Mouse (Mus musculus) frontal cortex, postnatal 10 days (tissue): Measurements from ENCODE around the gene Smad3.

Source experiments
- DNase-seq, 2 experiments: peaks; one replicate each; pipeline ENCODE4 v3.0.0; 2022; ENCODE audit warnings: low spot score in 2 of 2, mixed read lengths in 1 of 2

The Smad3 gene

GRCm38 (mm10) chr9:63701258-63701956 is 56.4 kb downstream of the Smad3 start:
- no peak for DNase-seq

- DNase-seq = no peak
These were observed 58.6 kb downstream of the Smad3 start for GRCm38 (mm10) chr9:63699145-63699544.

- no peak for DNase-seq
These were observed 59.3 kb downstream of the Smad3 start for GRCm38 (mm10) chr9:63698320-63699045.

- no peak for DNase-seq
These were observed 60.2 kb downstream of the Smad3 start for GRCm38 (mm10) chr9:63697606-63698005.

DNA sequence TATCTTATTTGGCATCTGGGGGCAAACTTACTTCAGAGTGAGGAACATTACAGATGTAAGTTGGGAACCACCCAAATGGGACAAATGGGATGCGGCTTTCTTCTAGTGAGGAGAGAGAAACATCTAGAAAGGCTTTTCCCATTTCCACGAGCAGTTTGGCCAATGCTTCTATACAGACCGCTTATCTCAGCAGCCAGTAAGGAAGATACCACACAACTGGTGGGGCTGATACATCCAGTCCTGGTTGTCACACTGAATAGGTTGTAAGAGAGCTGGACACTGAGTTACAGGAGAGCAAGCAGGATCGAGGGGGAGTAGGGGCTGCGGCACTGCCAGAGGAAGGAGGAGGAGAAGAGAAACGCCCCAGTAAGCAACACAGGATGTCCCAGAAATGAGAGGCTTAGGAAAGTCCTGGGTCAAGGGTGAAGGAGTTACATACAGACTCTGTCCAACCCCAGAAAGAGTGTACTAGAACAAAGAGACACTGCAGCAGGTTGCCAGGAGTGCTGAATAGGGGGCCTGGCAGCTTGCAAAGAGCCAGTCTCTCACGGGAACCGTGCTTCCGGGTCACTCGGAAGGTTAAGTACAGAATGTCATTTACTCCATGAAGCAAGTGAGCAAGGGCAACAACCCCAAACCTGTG is 61.2 kb downstream of the Smad3 start:
- DNase-seq = no peak

GRCm38 (mm10) chr9:63691960-63692359 is 65.8 kb downstream of the Smad3 start:
- no peak for DNase-seq

- DNase-seq = no peak
These were observed 67.3 kb downstream of the Smad3 start for GRCm38 (mm10) chr9:63690511-63690910.

DNA sequence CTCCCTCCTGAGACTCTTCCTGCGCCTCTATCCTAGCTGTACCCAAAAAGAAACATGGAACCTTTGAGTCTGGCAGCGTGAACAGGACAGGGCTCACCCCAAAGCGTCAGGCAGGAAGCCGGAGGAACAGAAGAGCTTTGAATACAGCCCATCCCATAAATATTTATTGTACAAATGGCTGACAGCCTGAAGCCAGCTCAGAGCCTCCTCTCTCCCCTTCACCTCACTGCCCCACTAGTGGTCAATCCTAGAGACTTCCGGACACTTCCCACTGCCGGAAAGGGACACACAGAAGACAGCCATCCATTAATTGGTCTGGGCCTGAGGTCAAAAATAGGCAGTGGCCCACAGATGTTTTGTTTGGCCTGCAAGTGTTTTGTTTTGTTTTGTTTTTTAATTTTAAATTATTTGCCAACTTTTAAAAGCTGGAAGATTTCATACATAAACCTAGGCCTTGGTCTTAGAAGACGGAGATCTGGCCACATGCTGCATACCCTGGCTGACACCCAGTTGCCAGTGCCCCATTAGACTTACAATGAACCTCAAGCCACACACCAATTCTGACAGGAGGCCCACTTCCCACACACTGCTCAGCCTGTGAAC is 70.3 kb downstream of the Smad3 start:
- DNase-seq = no peak

GRCm38 (mm10) chr9:63685352-63685751 is 72.4 kb downstream of the Smad3 start:
- DNase-seq = no peak

DNA sequence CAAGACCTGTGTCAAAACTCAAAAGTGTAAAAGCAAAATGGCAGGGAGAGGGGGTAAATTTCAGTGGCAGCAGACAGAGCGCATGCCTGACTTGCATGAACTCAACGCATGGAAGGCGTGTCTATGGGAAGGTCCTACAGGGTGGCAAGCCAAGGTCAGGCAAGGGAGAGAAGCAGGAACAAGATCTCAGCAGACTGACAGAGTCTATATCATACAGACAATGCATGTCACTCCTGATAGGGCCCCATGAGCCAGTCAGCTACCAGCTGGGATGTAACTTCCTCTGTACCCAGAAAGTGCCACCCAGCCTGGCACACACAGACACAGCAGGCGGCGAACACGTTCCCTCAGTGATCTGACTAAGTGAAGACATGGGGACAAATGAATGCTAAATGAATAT is 73.5 kb downstream of the Smad3 start:
- DNase-seq = no peak

- no peak for DNase-seq
These were observed 74.9 kb downstream of the Smad3 start for GRCm38 (mm10) chr9:63682943-63683342.

DNA sequence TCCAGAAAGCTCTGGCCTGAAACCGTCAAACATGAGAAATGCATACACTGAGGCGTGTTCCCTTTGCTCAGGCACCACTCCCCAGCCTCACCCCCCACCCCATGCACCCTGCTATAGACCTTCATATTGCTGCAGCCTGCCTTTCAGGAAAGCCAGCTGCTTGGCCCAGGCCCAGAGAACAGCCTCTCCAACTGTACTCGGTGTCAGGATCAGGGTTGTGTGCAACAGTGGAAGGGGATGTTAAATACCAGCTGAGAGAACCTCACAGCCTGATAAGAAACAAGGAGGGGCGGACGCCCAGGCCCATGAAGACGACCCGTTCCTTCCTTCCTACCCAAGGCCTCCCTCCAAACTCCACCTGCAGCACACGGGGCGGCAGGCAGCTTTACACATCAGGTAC is 75.5 kb downstream of the Smad3 start:
- no peak for DNase-seq

DNA sequence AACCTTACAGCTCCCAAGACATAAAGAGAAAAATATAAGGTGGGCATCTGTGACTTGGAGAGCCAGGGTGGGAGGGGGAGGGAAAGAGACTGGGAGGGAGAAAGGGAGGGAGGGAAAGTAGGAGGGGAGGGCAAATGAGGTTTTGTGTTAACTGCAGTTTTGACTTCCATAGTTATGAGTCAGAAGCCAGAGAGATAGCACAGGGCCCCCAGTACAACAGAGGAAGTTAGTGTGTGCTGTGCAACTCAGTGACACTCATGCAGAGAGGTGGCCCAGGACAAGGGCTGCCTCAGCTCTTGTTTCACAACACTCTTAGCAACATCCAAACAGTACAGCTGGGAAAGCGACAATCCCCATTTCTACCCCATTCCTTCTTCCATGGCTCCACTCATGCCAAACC is 79.7 kb downstream of the Smad3 start:
- DNase-seq = no peak

DNA sequence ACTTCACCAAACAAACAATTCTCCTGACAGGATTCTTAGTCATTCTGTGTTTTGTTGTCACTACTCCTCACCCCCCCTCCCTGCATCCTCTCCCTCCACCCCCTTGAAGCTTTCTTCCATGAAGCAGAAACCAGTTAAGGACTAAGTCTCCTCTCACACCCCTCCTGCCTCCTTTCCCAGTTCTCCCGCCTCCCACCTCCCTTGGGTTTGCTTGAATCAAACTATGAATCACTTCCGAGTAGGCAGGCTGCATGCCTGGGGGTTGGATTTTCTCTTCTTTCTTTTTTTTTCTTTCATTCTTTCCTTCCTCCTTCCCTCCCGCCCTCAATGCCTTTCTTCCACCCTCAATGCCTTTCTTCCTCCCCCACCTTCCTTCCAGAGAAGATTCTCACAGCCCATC is 80.2 kb downstream of the Smad3 start:
- no peak for DNase-seq

DNA sequence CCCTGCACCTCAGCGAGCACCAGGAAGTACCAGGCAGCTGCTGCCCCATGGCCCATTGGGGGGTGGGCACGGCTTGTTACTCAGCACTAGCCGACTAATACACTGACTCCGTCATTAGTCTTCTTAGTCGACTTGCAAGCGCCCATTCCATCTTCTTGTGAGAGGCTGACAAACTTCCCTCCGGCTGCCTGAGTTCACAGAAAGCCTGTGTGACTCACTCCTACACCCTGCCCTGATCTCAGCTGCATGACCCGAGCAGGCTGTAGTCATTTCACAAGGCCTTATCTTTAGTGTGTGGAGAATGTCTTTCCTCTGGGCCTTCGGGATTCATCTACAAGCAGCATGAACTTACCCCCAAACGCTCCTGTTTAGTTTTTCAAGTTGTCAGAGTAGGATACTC is 83.2 kb downstream of the Smad3 start:
- DNase-seq = no peak

- no peak for DNase-seq
These were observed 84.3 kb downstream of the Smad3 start for GRCm38 (mm10) chr9:63673494-63673805.

- no peak for DNase-seq
These were observed 84.8 kb downstream of the Smad3 start for GRCm38 (mm10) chr9:63672797-63673493.

DNA sequence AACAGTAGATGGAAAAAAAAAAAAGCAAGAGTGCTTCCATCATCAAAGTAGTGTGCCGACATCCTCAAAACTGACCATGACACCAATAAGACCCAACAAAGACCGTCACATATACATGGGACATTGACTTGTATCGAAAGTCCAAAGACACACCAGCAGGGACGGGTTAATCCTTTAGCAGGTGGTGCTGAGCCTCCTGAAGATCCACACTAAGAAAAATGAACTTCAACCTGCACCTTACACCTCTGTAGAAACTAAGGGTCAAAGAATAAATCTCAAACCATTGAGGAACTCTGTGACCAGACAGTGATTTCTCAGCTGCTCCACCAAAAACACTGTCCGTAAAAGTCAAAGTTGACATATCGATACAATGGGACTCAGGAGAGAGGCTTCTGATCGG is 88.0 kb downstream of the Smad3 start:
- DNase-seq = no peak

DNA sequence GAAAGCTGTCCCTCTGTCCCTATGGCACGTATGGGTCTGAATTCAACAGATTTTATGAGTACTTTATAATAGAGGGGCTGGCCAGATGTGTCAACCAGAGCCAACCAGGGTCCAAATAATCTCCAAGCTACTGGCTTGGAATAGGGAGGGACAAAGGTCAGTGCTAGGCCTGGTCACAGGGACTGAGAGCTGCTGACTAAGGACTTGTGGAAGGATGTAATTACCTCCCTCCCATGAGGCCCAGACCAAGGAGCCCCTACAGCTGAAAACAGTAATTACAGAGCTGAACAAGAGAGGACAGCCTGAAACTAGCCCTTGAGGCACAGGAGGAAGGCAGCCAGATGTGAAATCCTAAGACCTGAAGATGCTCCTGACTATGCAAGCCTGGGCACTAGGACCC is 89.2 kb downstream of the Smad3 start:
- no peak for DNase-seq

- DNase-seq = no peak
These were observed 90.4 kb downstream of the Smad3 start for GRCm38 (mm10) chr9:63667373-63667724.

- no peak for DNase-seq
These were observed 91.0 kb downstream of the Smad3 start for GRCm38 (mm10) chr9:63666612-63667372.
